ENCODE assay signal across 11 mouse cellular contexts in the genomic region with DNA sequence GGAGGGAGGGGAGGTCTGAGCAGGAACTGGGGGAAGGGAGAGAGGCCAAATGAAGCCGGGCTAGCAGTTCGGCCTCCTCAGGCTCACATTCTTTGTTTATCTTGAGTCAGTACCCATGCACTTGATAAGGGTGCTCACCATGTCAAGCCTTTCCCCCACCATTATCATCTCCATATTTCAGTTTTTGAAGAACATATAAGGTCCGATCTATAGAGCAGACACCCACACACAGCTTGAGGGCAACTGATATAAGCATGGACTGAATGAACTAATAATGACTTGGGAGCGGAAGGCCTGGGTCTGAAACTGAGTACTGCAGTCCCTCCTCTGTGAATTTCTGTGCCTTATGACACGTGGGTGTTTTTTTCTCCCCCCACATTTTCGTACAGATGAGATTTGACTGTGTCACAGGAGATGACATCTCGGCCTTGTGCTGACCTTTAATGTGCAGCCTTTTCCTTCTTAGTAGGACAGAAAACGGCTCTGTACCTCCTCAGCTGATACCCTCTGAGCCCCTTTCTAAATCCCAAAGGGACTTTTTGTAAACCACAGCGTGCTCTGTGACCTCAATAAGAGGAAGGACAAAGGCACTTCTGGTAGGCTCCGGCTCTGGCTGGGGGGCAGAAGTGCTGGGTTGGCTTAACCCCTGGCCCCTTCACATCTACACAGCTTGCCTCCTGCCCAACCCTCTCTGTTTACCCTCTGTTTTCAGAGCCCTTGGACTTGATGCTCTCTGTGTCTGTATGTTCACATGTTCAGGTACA. TPM values are rescaled to one million over a fixed set of nuclear protein-coding genes. Genes with fewer than 3 reads are reported as not detected.
DNase-seq lines count a peak whose midpoint lies in the region; ATAC-seq and TF ChIP-seq lines count a peak whose summit lies in the region.
"Had no signal": no experiment of that assay in that cellular context is flagged by ENCODE, and none has a peak within 500 bp of the region (broad histone marks: within the 10 kb centered on the region; RNA-seq: fewer than 3 reads in every experiment).

No protein-coding gene starts in this region.

- no peak overlapping the region for H3K4me3 ChIP-seq in heart, postnatal 0 days (ENCODE audit: low read depth, low read length)
- no peak overlapping the region for H3K4me3 ChIP-seq in liver, postnatal 0 days (ENCODE audit: low read depth, low read length)
- H3K4me3 ChIP-seq: limb, embryonic 13.5 days had no signal

- H3K27me3 ChIP-seq in heart, postnatal 0 days (ENCODE audit: control insufficient read depth, insufficient read depth, low read length) = no peaks in the 10 kb centered on the region
- H3K27me3 ChIP-seq in liver, postnatal 0 days (ENCODE audit: insufficient read depth, low read length) = no peaks in the 10 kb centered on the region

- peaks cover 26% of the 10 kb centered on the region for H3K4me1 ChIP-seq in heart, postnatal 0 days (ENCODE audit: control insufficient read depth, insufficient read depth)
- peaks cover 42% of the 10 kb centered on the region for H3K4me1 ChIP-seq in liver, postnatal 0 days (ENCODE audit: insufficient read depth)

- H3K36me3 ChIP-seq in heart, postnatal 0 days (replicated peaks; ENCODE audit: control insufficient read depth, insufficient read depth, low read length) = no peaks in the 10 kb centered on the region
- H3K36me3 ChIP-seq in liver, postnatal 0 days (replicated peaks; ENCODE audit: insufficient read depth, low read length) = no peaks in the 10 kb centered on the region
- H3K36me3 ChIP-seq: limb, embryonic 13.5 days had no signal

- no peaks in the 10 kb centered on the region for H3K9me3 ChIP-seq in heart, postnatal 0 days (replicated peaks; ENCODE audit: control insufficient read depth, low read length)
- H3K9me3 ChIP-seq in liver, postnatal 0 days (ENCODE audit: low read length) = no peaks in the 10 kb centered on the region
- H3K9me3 ChIP-seq: limb, embryonic 13.5 days had no signal

- TF ChIP-seq EP300 in heart, postnatal 0 days (IDR thresholded peaks at IDR 0.05; ENCODE audit: low read depth) = no peak
- TF ChIP-seq EP300 in liver, postnatal 0 days (IDR thresholded peaks at IDR 0.05; ENCODE audit: low read depth) = peak; percentile 92

- 41% methylated on average over 10 of the region's 10 CpGs for WGBS in heart, postnatal 0 days
- 31% methylated on average over 10 of the region's 10 CpGs for WGBS in liver, postnatal 0 days (ENCODE audit: insufficient replicate concordance)

- no peak overlapping the region for H3K27ac ChIP-seq in heart, postnatal 0 days (ENCODE audit: low read depth)
- peak overlapping the region; percentile 41; the same call in 1 of the 2 replicates for H3K27ac ChIP-seq in liver, postnatal 0 days (ENCODE audit: low read depth)
- H3K27ac ChIP-seq: limb, embryonic 13.5 days had no signal

- TF ChIP-seq CTCF in heart, postnatal 0 days (IDR thresholded peaks at IDR 0.05; ENCODE audit: low read depth) = no peak
- no peak for TF ChIP-seq CTCF in liver, postnatal 0 days (IDR thresholded peaks at IDR 0.05; ENCODE audit: low read depth)

- no peak overlapping the region for H3K4me2 ChIP-seq in heart, postnatal 0 days (ENCODE audit: low read depth, low read length)
- H3K4me2 ChIP-seq in liver, postnatal 0 days (ENCODE audit: low read depth, low read length) = peak overlapping the region; percentile 47
- H3K4me2 ChIP-seq: limb, embryonic 13.5 days had no signal

- DNase-seq in heart, postnatal 0 days (ENCODE audit: low spot score) = peak; percentile 28
- no peak for DNase-seq in heart, adult 8-10 months (ENCODE audit: low spot score)
- DNase-seq in c-Kit-positive CD71-positive TER-119-positive erythroid progenitor cells, embryonic 14.5 days (ENCODE audit: low spot score) = peak; percentile 64
- DNase-seq in liver, postnatal 0 days = no peak
- DNase-seq in frontal cortex, postnatal 36 days (ENCODE audit: low spot score in 2 of 2) = no peak
- no peak for DNase-seq in ovary, postnatal 36 days (ENCODE audit: low spot score)
- DNase-seq: right cerebral cortex, postnatal 14 days; thymus, adult 2 months had no signal

- no peak overlapping the region for H3K9ac ChIP-seq in heart, postnatal 0 days (replicated peaks; ENCODE audit: low read depth, low read length)
- no peak overlapping the region for H3K9ac ChIP-seq in liver, postnatal 0 days (replicated peaks)
- H3K9ac ChIP-seq: limb, embryonic 13.5 days had no signal

- ATAC-seq in heart, postnatal 0 days (ENCODE audit: insufficient read depth, low read depth) = no peak
- ATAC-seq in CD4-positive, CD25-positive, alpha-beta regulatory T cell, adult 4 months = peak; percentile 47
- ATAC-seq in liver, postnatal 0 days = peak; percentile 72
- ATAC-seq: hindbrain, embryonic 16.5 days had no signal

RNA-seq across cellular contexts. Expression of a gene that starts 6.6 kb away (rescaled TPM):
- 6.6 and 8.9 TPM in 2 replicates for total RNA-seq in heart, postnatal 0 days (2014; rRNA removed; ENCODE audit: low replicate concordance)
- polyA plus RNA-seq in heart, postnatal 0 days (2015; fragmentation: Nextera tagmentation; extraction: Ambion mirVana) = 0.57 and 0.70 TPM in 2 replicates
- 1 to 10 TPM; 2.1 to 3.1 (median 2.7) TPM for total RNA-seq in heart, adult 8-10 months (2022)
- polyA plus RNA-seq in CD4-positive, CD25-positive, alpha-beta regulatory T cell, adult 4 months (2017; shearing (Covaris generic)) = under 1 TPM; 0.24 to 0.72 TPM
- 0.40 and 0.45 TPM in 2 replicates for polyA plus RNA-seq in liver, postnatal 0 days (2015; fragmentation: Nextera tagmentation; extraction: Ambion mirVana)

Comparison
In these comparisons a context has a peak if more than half of its experiments do, and no peak if none do; other contexts are left out.
1. DNase-seq: peak in heart, postnatal 0 days (single experiment) and c-Kit-positive CD71-positive TER-119-positive erythroid progenitor cells, embryonic 14.5 days (single experiment); none in heart, adult 8-10 months (single experiment), liver, postnatal 0 days (single experiment), frontal cortex, postnatal 36 days (0 of 2) and ovary, postnatal 36 days (single experiment).